ENCODE assay signal across 8 mouse cellular contexts in genomic region chr19:55545529-55545928, GRCm38 (mm10).
DNase-seq lines count a peak whose midpoint lies in the region; ATAC-seq and TF ChIP-seq lines count a peak whose summit lies in the region.

No protein-coding gene starts in this region.

- POLR2A ChIA-PET in Patski (lab: Charles Lee), result no interaction called here

- H3K9me3 ChIP-seq in hindbrain, embryonic 16.5 days (ENCODE audit: control insufficient read depth, low read length), result no peaks in the 10 kb centered on the region

- H3K27me3 ChIP-seq in Patski, result no peaks in the 10 kb centered on the region
- H3K27me3 ChIP-seq in hindbrain, embryonic 16.5 days (replicated peaks; ENCODE audit: control insufficient read depth, insufficient read depth, low read length), result 0 out of 2 replicates have a peak, but pooled peaks cover 2% of the 10 kb centered on the region

- no peak for DNase-seq in Patski (ENCODE audit: low read depth, low spot score)
- peak; percentile 17 for DNase-seq in cerebellum, adult 11-12 months
- DNase-seq in layer of hippocampus, postnatal 25 days (ENCODE audit: extremely low spot score in 1 of 2, low spot score in 1 of 2), result peak; percentile 38 to 89
- DNase-seq in right cerebral cortex, postnatal 4 days, result peak; percentile 91
- peak; percentile 49 to 88 for DNase-seq in urinary bladder, postnatal 4 days (ENCODE audit: low spot score in 2 of 2)

- CTCF ChIA-PET in Patski (lab: Charles Lee), result interaction anchor here (0.9 to 1.8 kb wide), 7 partner anchors 14 to 588 kb away, joined by 3 to 6 read pairs (median 3); no protein-coding TSS in a partner anchor

- H3K4me3 ChIP-seq in hindbrain, embryonic 16.5 days (ENCODE audit: low read length), result no peak overlapping the region

- no peak overlapping the region for H3K4me2 ChIP-seq in hindbrain, embryonic 16.5 days (ENCODE audit: low read length)

- H3K27ac ChIP-seq in hindbrain, embryonic 16.5 days (ENCODE audit: low read depth, low read length), result no peak overlapping the region

- WGBS in hindbrain, embryonic 16.5 days, result 24% methylated on average over 9 of the region's 9 CpGs

- no peak overlapping the region for H3K9ac ChIP-seq in hindbrain, embryonic 16.5 days (ENCODE audit: low read depth, low read length)

- ATAC-seq in Patski, result no peak
- ATAC-seq in frontal cortex, adult (ENCODE audit: low TSS enrichment), result peak; percentile 74
- peak; percentile 74 for ATAC-seq in hindbrain, embryonic 16.5 days
- 0 out of 2 replicates have a peak, but pooled peaks have one; percentile 17 for ATAC-seq in megakaryocyte, adult 5-6 weeks (ENCODE audit: poor library complexity, severe bottlenecking)

- 0 out of 2 replicates have a peak, but pooled peaks cover 4% of the 10 kb centered on the region for H3K4me1 ChIP-seq in hindbrain, embryonic 16.5 days (ENCODE audit: control insufficient read depth, insufficient read depth, low read depth, low read length)

- TF ChIP-seq CTCF in Patski (IDR thresholded peaks at IDR 0.05), result peak; percentile 82

- in situ Hi-C loops in Patski (cut with MboI; ENCODE audit: low pct_unique_long_range_greater_than_20kb), result no loop called here

- H3K36me3 ChIP-seq in hindbrain, embryonic 16.5 days (ENCODE audit: control insufficient read depth, insufficient read depth, low read length), result no peaks in the 10 kb centered on the region
